Mouse (Mus musculus): ENCODE measurements around the gene Selenon.

DNA sequence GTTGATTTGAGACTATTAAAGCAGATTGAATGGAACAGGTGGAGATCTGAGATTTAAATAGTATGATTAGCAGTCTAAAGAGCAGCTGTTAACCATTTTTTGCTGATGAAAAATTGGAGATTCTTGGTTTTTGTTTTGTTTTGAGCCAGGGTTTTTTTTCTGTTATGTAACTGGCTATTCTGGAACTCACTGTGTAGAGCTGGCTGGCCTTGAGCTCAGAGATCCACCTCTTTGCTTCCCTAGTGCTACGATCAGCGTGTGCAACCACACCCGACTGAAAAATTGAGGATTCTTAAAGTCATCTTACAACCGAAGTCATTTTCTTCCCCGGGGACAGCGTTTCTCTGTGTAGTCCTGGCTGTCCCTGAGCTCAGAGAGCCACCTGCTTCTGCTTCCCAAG lies 40.2 kb downstream of the Selenon start:
- TF ChIP-seq POLR2A (IDR thresholded peaks at IDR 0.05; ENCODE audit: borderline replicate concordance, low read depth, low read length): no peak
- no peak for TF ChIP-seq CTCF (IDR thresholded peaks at IDR 0.05; ENCODE audit: low read depth, low read length)
